Mouse (Mus musculus) liver, postnatal 0 days (tissue): ENCODE results near the gene Gm49405. TPM values are rescaled to one million over a fixed set of nuclear protein-coding genes. Genes with fewer than 3 reads are reported as not detected.

Experiments
- ATAC-seq: fragments of 200-750 bp; cut with Nextera tagmentation; 2 replicates; pipeline ENCODE4 v1.8.0; 2017; ENCODE audit warnings: mild to moderate bottlenecking, moderate library complexity
- DNase-seq: peaks from one replicate; pipeline ENCODE4 v3.0.0-alpha.2; 2016
- H3K27ac ChIP-seq: fragments of 300-500 bp; sonication (generic); 2 replicates; pipeline ENCODE4 v1.5.1; 2014; ENCODE audit warnings: antibody characterized with exemption, moderate library complexity, mild to moderate bottlenecking, low read depth
- H3K27me3 ChIP-seq: fragments of 300-500 bp; sonication (generic); 2 replicates; pipeline ENCODE4 v1.6.1; 2014; ENCODE audit warnings: low read length, control low read depth, mixed read lengths; ENCODE audit not compliant: insufficient read depth
- H3K36me3 ChIP-seq: fragments of 300-500 bp; sonication (generic); replicated peaks from 2 replicates; pipeline ENCODE4 v1.6.1; 2014; ENCODE audit warnings: mild to moderate bottlenecking, control low read depth, low read length, moderate library complexity, mixed read lengths; ENCODE audit not compliant: insufficient read depth
- H3K4me1 ChIP-seq: fragments of 300-500 bp; sonication (generic); 2 replicates; pipeline ENCODE4 v1.6.1; 2014; ENCODE audit warnings: antibody characterized with exemption, mild to moderate bottlenecking, control low read depth; ENCODE audit not compliant: insufficient read depth
- H3K4me2 ChIP-seq: fragments of 300-500 bp; sonication (generic); 2 replicates; pipeline ENCODE4 v1.6.1; 2014; ENCODE audit warnings: low read depth, mild to moderate bottlenecking, low read length, moderate library complexity, mixed read lengths
- H3K4me3 ChIP-seq: fragments of 300-500 bp; sonication (generic); 2 replicates; pipeline ENCODE4 v1.5.1; 2014; ENCODE audit warnings: low read depth, low read length
- H3K9ac ChIP-seq: fragments of 300-500 bp; sonication (generic); replicated peaks from 2 replicates; pipeline ENCODE4 v1.6.1; 2014; ENCODE audit warnings: mild to moderate bottlenecking, moderate library complexity
- H3K9me3 ChIP-seq: fragments of 300-500 bp; sonication (generic); 2 replicates; pipeline ENCODE4 v1.6.1; 2016; ENCODE audit warnings: mild to moderate bottlenecking, control low read depth, low read length, mixed read lengths
- CTCF ChIP-seq: sonication (generic); IDR thresholded peaks from 2 replicates; pipeline ENCODE4 v1.5.1; 2016; ENCODE audit warnings: antibody characterized with exemption, low read depth
- EP300 ChIP-seq: IDR thresholded peaks from 2 replicates; pipeline ENCODE4 v1.6.1; 2016; ENCODE audit warnings: antibody characterized with exemption, low read depth, mild to moderate bottlenecking
- WGBS: fragments of 180-500 bp; shearing (Covaris S2); extraction: QIAGEN DNeasy Blood & Tissue Kit; methylation state at CpG from one replicate; pipeline ENCODE4 v1.1.7; 2014; ENCODE audit not compliant: insufficient replicate concordance; 5-methylcytosine and 5-hydroxymethylcytosine counted together
- polyA plus RNA-seq: library from polyadenylated mRNA; unstranded; fragments of >200 nt; fragmentation: Nextera tagmentation; extraction: Ambion mirVana; gene quantifications from 2 replicates; pipeline ENCODE4 v1.2.1, GENCODE M21; 2015

The Gm49405 gene
- polyA plus RNA-seq, 1 experiment from 2014 or later = 0.49 TPM

DNA sequence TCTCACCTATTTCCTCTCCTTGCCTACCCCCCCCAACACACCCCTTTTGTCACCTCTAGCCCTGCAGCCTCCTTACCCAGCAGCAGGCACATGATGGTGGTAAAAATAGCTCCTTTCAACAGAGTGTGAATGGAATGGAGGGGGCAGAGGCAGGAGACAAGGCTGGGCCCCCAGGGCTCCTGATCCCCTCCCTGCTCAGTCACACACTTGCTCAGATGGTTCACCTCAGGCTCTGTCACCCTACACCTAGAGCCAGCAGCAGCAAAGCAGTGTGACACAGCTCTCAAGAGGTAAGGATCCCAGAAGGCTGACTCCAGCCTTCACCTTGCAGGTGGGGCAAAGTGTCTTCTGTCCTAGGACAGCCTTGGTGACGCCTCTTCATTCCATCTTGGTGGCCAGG, 2.7 kb downstream of the Gm49405 start, which contains the start of gene Doc2g:
Gene Doc2g (plus strand): TSS at position 202 of the 400 bp plus-strand sequence.
- Histone ChIP-seq H3K4me1 (peaks cover 14% of the 10 kb centered on the region), H3K36me3 (peaks cover 26% of the 10 kb centered on the region), H3K4me3 (no peak within 1 kb of the TSS), H3K4me2 (no peak within 1 kb of the TSS), H3K27ac (no peak within 1 kb of the TSS), H3K9ac (no peak within 1 kb of the TSS), H3K27me3 (no peaks in the 10 kb centered on the region), H3K9me3 (no peaks in the 10 kb centered on the region)
- no peak for TF ChIP-seq CTCF
- TF ChIP-seq EP300 = no peak
- 93% methylated on average over 1 of the region's 1 CpGs for WGBS
- no peak for ATAC-seq
- DNase-seq = peak; percentile 10

DNA sequence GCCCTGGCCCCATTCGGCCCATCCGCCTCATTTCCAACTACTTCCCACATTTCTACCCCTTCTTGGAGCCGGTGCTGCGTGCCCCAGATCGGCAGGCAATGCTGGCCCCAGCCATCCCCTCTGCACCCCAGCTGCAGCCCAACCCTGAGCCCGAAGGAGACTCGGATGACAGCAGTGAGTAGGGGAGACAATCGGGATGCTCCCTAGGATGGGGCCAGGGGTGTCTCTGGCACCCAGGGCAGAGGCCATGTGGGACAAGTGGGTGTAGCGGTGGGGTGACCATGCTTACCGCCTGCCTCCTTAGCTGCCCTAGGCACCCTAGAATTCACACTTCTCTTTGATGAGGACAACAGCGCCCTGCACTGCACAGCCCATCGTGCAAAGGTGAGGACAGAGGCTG, 3.2 kb downstream of the Gm49405 start:
- H3K4me3 ChIP-seq = no peak overlapping the region
- H3K36me3 ChIP-seq = peaks cover 32% of the 10 kb centered on the region
- H3K4me1 ChIP-seq = peaks cover 14% of the 10 kb centered on the region
- no peak overlapping the region for H3K4me2 ChIP-seq
- DNase-seq (no peak), ATAC-seq (no peak)
- no peak for TF ChIP-seq EP300
- no peak for TF ChIP-seq CTCF
- no peak overlapping the region for H3K9ac ChIP-seq
- H3K9me3 ChIP-seq = no peaks in the 10 kb centered on the region
- WGBS = 79% methylated on average over 12 of the region's 12 CpGs
- no peaks in the 10 kb centered on the region for H3K27me3 ChIP-seq
- H3K27ac ChIP-seq = no peak overlapping the region

DNA sequence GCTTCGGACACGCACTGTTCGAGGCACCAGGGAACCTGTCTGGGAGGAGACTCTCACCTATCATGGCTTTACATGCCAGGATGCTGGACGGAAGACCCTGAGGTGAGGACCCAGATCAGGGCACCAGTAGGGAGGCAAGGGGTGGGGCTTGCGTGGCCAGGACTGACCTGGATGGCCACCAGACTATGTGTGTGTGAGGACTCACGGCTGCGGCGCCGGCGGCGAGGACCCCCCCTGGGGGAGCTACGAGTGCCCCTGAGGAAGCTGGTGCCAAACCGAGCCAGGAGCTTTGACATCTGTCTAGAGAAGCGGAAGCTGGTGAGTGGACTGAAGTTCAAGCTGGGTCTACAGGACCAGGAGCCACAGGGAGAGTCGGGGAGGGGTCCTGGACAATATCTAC, 3.9 kb downstream of the Gm49405 start:
- ATAC-seq = no peak
- H3K9ac ChIP-seq = no peak overlapping the region
- no peaks in the 10 kb centered on the region for H3K27me3 ChIP-seq
- no peaks in the 10 kb centered on the region for H3K9me3 ChIP-seq
- peaks cover 38% of the 10 kb centered on the region for H3K36me3 ChIP-seq
- peak; percentile 13 for DNase-seq
- H3K27ac ChIP-seq = no peak overlapping the region
- peaks cover 11% of the 10 kb centered on the region for H3K4me1 ChIP-seq
- 90% methylated on average over 15 of the region's 15 CpGs for WGBS
- TF ChIP-seq EP300 (no peak), CTCF (no peak)
- H3K4me2 ChIP-seq = no peak overlapping the region
- no peak overlapping the region for H3K4me3 ChIP-seq

DNA sequence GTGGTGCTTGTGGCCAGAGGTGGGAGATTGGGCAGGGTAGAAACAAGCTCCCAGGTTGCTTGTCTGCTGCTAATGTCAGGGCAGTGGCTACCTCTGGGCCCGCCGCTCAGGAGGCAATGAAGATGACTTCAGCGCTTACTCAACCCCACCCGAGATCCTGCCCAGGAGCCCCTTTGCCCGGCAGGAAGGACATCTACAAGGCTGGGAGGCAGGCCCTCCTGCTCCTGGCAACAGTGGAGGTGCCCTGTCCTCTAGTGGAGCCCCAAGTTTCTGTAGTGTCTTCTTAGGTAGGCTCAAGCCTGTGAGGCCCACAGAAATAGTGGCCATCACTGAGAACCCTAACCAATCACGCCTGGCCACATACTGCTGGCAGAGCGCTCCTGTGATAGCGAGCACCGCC, 4.7 kb downstream of the Gm49405 start:
- Histone ChIP-seq H3K4me3 (no peak overlapping the region), H3K27me3 (no peaks in the 10 kb centered on the region), H3K9me3 (no peaks in the 10 kb centered on the region), H3K27ac (no peak overlapping the region), H3K36me3 (peaks cover 44% of the 10 kb centered on the region), H3K4me2 (no peak overlapping the region), H3K4me1 (peaks cover 11% of the 10 kb centered on the region), H3K9ac (no peak overlapping the region)
- 82% methylated on average over 9 of the region's 9 CpGs for WGBS
- ATAC-seq (no peak), DNase-seq (peak; percentile 11)
- TF ChIP-seq EP300 (no peak), CTCF (no peak)

DNA sequence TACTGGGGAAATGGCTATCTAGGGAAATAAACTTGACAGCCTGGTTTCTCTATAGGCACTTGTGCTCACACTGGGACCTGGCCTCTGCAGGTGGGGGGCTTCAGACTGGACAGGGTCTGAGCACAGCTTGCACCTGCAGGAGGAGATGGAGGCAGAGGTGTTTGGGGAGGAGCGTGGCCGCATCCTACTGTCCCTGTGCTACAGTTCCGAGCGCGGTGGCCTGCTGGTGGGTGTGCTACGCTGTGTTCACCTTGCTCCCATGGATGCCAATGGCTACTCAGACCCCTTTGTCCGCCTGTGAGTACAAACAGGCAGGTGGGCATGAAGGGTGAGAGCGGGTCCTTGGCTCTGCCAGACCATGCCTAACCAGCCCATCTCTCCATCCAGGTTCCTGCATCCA, 5.5 kb downstream of the Gm49405 start:
- WGBS = 90% methylated on average over 8 of the region's 8 CpGs

DNA sequence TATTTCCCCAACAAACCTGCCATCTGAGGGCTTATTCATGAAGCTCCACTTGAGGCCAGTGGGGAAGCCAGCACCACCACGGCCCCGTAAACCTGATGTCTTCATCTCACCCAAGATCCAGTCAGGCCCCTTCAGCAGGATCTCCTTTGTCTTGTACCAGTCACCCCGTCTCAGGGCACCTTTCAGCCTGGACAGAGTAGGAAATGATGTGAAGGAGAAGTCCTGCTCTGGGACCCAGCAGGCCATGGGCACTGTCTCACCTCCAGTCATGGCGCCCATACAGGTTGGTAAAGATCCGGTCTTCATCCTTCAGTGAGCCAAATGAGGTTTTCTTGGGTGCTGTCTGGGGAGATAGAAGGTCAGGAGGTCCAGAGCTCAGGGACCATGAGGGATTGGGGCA, 10.7 kb downstream of the Gm49405 start:
- ATAC-seq (no peak), DNase-seq (no peak)
- H3K9me3 ChIP-seq = no peaks in the 10 kb centered on the region
- H3K36me3 ChIP-seq = peaks cover 42% of the 10 kb centered on the region
- 89% methylated on average over 5 of the region's 5 CpGs for WGBS
- H3K9ac ChIP-seq = no peak overlapping the region
- H3K27me3 ChIP-seq = no peaks in the 10 kb centered on the region
- H3K4me1 ChIP-seq = peaks cover 6% of the 10 kb centered on the region
- no peak overlapping the region for H3K4me3 ChIP-seq
- TF ChIP-seq CTCF = no peak
- no peak for TF ChIP-seq EP300
- peak overlapping the region; percentile 79; the same call in 1 of the 2 replicates for H3K4me2 ChIP-seq
- no peak overlapping the region for H3K27ac ChIP-seq

More for the DNA sequence above, 5.5 kb downstream of the Gm49405 start:
- DNase-seq (no peak), ATAC-seq (no peak)
- Histone ChIP-seq H3K4me1 (peaks cover 6% of the 10 kb centered on the region), H3K9me3 (no peaks in the 10 kb centered on the region), H3K27ac (no peak overlapping the region), H3K27me3 (no peaks in the 10 kb centered on the region), H3K9ac (no peak overlapping the region), H3K4me2 (no peak overlapping the region), H3K36me3 (peaks cover 46% of the 10 kb centered on the region), H3K4me3 (no peak overlapping the region)
- no peak for TF ChIP-seq CTCF
- TF ChIP-seq EP300 = no peak
